Mouse (Mus musculus) limb, embryonic 13.5 days (tissue): Measurements from ENCODE around the gene Cavin4. TPM values are rescaled to one million over a fixed set of nuclear protein-coding genes. Genes with fewer than 3 reads are reported as not detected.

ENCODE experiments used
- ATAC-seq: fragments of 200-750 bp; cut with Nextera tagmentation; 2 replicates; pipeline ENCODE4 v1.8.0; 2017; ENCODE audit warnings: low read depth, moderate number of reproducible peaks, moderate TSS enrichment; ENCODE audit not compliant: low FRiP score
- H3K27ac ChIP-seq: fragments of 300-500 bp; sonication (generic); 2 replicates; pipeline ENCODE4 v1.5.1; 2015; ENCODE audit warnings: inconsistent platforms, mild to moderate bottlenecking, moderate library complexity
- H3K27me3 ChIP-seq: fragments of 300-500 bp; sonication (generic); 2 replicates; pipeline ENCODE4 v1.6.1; 2015; ENCODE audit warnings: mild to moderate bottlenecking, inconsistent platforms
- H3K36me3 ChIP-seq: fragments of 300-500 bp; sonication (generic); 2 replicates; pipeline ENCODE4 v1.6.1; 2015; ENCODE audit warnings: inconsistent platforms, mild to moderate bottlenecking, moderate library complexity
- H3K4me1 ChIP-seq: fragments of 300-500 bp; sonication (generic); 2 replicates; pipeline ENCODE4 v1.6.1; 2015; ENCODE audit warnings: inconsistent platforms
- H3K4me2 ChIP-seq: fragments of 300-500 bp; sonication (generic); replicated peaks from 2 replicates; pipeline ENCODE4 v1.6.1; 2015; ENCODE audit warnings: inconsistent platforms, mild to moderate bottlenecking, moderate library complexity
- H3K4me3 ChIP-seq: fragments of 300-500 bp; sonication (generic); 2 replicates; pipeline ENCODE4 v1.5.1; 2015; ENCODE audit warnings: moderate library complexity, mild to moderate bottlenecking, inconsistent platforms
- H3K9ac ChIP-seq: fragments of 300-500 bp; sonication (generic); 2 replicates; pipeline ENCODE4 v1.6.1; 2015; ENCODE audit warnings: mild to moderate bottlenecking, inconsistent platforms
- H3K9me3 ChIP-seq: fragments of 300-500 bp; sonication (generic); 2 replicates; pipeline ENCODE4 v1.6.1; 2016; ENCODE audit warnings: inconsistent platforms
- WGBS: fragments of 180-500 bp; shearing (Covaris S2); methylation state at CpG from one replicate; pipeline ENCODE4 v1.1.7; 2015; 5-methylcytosine and 5-hydroxymethylcytosine counted together
- polyA plus RNA-seq: library from polyadenylated mRNA; unstranded; fragments of >200 nt; fragmentation: Nextera tagmentation; extraction: Ambion mirVana; gene quantifications from 2 replicates; pipeline ENCODE4 v1.2.1, GENCODE M21; 2015

The Cavin4 gene
- polyA plus RNA-seq, 1 experiment from 2014 or later = 2.1 TPM

DNA sequence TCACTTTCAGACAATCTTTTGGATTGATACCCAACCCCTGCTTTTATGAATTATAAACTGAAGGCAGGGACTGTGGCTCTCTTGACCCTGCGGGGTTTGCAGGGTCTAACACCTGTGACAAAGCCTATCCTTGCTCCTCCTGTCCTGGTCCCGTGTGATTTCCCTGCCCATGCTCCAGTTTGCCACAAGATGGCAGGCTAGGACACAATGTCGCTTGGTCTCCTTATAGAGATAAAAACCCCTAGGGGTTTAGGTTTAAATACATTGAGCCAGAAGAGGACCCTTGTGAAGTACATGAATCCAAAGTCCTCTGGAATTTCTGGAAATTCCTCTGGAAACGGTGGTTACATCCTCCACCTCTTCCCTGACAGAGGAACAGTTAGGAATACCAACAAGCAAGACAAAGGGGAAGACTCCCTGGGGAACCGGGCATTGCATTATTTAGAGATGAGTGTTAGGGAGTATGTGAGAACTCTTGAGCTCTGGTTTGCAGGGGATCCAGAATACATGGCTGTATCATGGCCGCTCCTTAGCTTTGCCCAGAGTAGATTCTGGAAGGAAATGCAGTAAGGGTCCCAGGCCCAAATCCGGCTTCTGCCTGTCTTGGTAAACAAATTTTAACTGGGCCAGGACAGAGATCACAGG, 28.6 kb downstream of the Cavin4 start:
- Histone ChIP-seq H3K9ac (no peak overlapping the region), H3K27me3 (no peaks in the 10 kb centered on the region), H3K4me1 (0 out of 2 replicates have a peak, but pooled peaks cover 6% of the 10 kb centered on the region), H3K36me3 (no peaks in the 10 kb centered on the region), H3K4me2 (no peak overlapping the region), H3K9me3 (no peaks in the 10 kb centered on the region), H3K4me3 (no peak overlapping the region), H3K27ac (no peak overlapping the region)
- ATAC-seq = 0 out of 2 replicates have a peak, but pooled peaks have one; percentile 62
- WGBS = 46% methylated on average over 7 of the region's 7 CpGs

DNA sequence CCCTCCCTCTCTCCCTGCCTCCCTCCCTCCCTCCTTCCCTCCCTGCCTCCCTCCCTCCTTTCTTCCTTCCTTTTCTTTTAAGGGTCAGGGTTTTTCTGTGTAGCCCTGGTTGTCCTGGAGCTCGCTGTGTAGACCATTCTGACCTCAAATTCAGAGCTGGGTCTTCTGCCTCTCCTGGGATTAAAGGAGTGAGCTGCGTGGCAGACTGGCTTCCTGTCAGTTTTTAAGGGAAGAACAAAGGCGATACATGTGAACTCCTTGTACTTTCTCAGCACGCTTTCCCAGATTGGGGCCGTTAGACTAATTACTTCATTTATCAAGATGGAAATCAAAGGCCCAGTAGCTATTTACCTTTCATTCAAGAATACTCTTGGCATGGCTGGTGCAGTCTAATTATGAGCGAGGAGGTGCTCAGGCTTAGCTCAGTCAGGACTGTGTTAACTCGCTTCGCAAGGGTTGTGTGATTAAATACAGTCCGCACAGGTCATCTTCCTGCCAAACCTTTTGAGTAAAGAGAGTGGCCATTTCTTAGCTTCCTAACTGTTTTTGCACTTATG, 29.5 kb downstream of the Cavin4 start:
- ATAC-seq = no peak
- Histone ChIP-seq H3K36me3 (no peaks in the 10 kb centered on the region), H3K27me3 (no peaks in the 10 kb centered on the region), H3K4me3 (no peak overlapping the region), H3K27ac (no peak overlapping the region), H3K4me1 (0 out of 2 replicates have a peak, but pooled peaks cover 6% of the 10 kb centered on the region), H3K4me2 (no peak overlapping the region), H3K9me3 (no peaks in the 10 kb centered on the region), H3K9ac (no peak overlapping the region)
- 38% methylated on average over 9 of the region's 9 CpGs for WGBS

DNA sequence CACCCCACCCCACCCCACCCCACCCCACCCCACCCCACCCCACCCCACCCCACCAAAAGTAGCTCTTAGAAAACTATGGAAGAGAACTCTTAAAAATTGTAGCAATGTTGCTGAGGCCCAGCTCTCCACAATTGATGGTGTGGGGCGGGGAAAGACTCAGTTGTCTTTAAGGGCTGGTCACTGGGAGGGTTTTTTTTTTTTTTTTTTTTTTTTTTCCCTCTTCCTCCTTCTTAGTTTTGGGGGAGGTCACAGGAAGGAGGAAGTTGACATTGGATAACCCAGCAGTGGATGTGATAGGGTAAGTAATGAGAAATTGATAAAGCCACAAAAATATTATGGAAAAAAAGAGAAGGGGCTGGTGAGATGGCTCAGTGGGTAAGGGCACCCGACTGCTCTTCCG, 33.4 kb downstream of the Cavin4 start:
- Histone ChIP-seq H3K4me1 (no peaks in the 10 kb centered on the region), H3K27me3 (no peaks in the 10 kb centered on the region), H3K9ac (no peak overlapping the region), H3K27ac (no peak overlapping the region), H3K4me3 (no peak overlapping the region), H3K4me2 (no peak overlapping the region), H3K36me3 (no peaks in the 10 kb centered on the region), H3K9me3 (no peaks in the 10 kb centered on the region)
- 95% methylated on average over 3 of the region's 3 CpGs for WGBS
- ATAC-seq = no peak

DNA sequence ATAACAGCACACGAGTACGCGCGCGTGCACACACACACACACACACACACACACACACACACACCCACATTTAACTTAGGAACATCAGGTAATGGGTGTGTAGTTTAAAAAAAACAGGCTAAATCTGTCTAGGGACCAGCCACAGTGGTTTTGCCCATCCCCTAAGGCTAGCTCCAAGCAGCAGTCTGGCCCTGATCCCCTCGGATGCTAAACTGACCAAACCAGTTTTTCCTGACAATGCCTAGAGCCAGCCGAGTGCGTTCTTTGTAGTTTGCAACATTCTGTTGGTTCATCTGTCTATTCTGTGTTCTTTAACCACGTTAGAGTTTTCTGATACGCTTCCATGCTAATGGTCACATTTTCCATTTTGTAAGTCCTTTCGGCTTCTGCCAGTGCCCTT, 34.0 kb downstream of the Cavin4 start:
- H3K9ac ChIP-seq = no peak overlapping the region
- no peaks in the 10 kb centered on the region for H3K36me3 ChIP-seq
- no peaks in the 10 kb centered on the region for H3K4me1 ChIP-seq
- WGBS = 57% methylated on average over 10 of the region's 11 CpGs
- no peaks in the 10 kb centered on the region for H3K27me3 ChIP-seq
- no peak overlapping the region for H3K4me3 ChIP-seq
- H3K9me3 ChIP-seq = no peaks in the 10 kb centered on the region
- H3K27ac ChIP-seq = no peak overlapping the region
- no peak for ATAC-seq
- H3K4me2 ChIP-seq = no peak overlapping the region

DNA sequence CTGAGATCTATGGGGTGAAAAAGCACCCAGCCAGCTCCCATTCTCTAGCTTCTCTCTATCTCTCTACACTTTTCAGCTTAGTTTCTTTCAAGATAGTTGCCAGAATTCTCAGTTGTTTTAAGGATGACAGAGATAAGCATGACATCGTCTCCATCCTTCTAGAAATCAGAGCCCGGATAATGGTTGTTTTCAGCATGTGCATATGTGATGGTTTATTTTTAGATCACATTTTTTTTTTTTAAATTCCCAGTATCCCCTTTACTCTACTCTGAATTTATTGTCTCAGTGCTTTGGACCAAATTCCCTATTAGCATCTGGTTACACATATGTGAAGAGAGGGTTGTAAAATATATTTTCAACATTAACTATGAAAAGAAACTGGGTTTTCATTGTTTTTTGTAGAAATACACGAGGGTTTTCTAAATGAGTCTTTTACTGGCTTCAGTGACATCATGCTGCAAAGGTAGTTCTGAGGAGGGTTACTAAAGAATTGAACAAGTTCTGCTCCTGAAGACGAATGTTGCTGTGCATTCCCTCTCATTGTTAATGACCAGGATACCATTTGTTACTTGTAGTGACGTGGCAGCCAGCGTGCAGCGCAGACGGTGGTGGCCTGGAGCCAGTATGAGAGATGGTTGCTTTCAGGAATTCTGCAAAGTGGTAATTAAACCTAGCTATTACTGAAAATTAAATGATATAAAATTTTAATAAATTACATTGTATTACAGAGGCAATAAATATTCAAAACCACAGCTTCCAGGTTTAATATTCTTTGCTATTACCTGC, 52.7 kb downstream of the Cavin4 start:
- WGBS = 46% methylated on average over 8 of the region's 8 CpGs
- H3K27ac ChIP-seq = no peak overlapping the region
- no peaks in the 10 kb centered on the region for H3K27me3 ChIP-seq
- no peak overlapping the region for H3K4me3 ChIP-seq
- H3K4me2 ChIP-seq = no peak overlapping the region
- no peaks in the 10 kb centered on the region for H3K36me3 ChIP-seq
- peak; percentile 36; the same call in 1 of the 2 replicates for ATAC-seq
- H3K9me3 ChIP-seq = no peaks in the 10 kb centered on the region
- H3K4me1 ChIP-seq = peaks cover 3% of the 10 kb centered on the region; the same call in 1 of the 2 replicates
- H3K9ac ChIP-seq = no peak overlapping the region

DNA sequence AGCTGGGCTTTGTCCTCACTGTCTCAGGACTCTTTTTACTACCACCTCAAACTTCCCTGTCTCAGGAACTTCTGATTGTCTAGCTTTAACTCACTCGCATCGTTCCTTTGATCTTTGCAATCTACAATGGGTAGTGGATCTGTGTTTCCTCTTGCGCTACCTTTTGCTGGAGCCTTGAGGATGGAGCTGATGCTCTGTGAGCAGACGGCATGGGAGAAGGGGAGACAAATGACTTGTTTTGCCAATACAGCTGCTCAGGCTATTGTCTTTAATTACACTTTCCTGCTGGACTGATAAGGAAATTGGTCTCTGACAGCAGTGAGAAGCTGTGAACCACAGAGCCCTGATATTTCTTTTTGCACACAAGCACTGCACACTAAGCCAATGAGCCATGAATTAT, 53.5 kb downstream of the Cavin4 start:
- WGBS = 38% methylated on average over 4 of the region's 4 CpGs
- Histone ChIP-seq H3K27ac (no peak overlapping the region), H3K27me3 (no peaks in the 10 kb centered on the region), H3K4me2 (no peak overlapping the region), H3K9ac (no peak overlapping the region), H3K4me1 (peaks cover 3% of the 10 kb centered on the region; the same call in 1 of the 2 replicates), H3K36me3 (no peaks in the 10 kb centered on the region), H3K4me3 (no peak overlapping the region), H3K9me3 (no peaks in the 10 kb centered on the region)
- no peak for ATAC-seq

Other genes with a start within 250 kb of the Cavin4 start
- 52.1 and 58.1 TPM in 2 replicates for gene Tex10, start 190.1 kb upstream of the Cavin4 start, polyA plus RNA-seq
- gene Msantd3, start 123.6 kb upstream of the Cavin4 start, polyA plus RNA-seq = 27.6 and 30.1 TPM in 2 replicates
- 65.1 and 72.1 TPM in 2 replicates for gene Tmeff1, start 78.3 kb upstream of the Cavin4 start, polyA plus RNA-seq